Mouse (Mus musculus) midbrain, postnatal 0 days (tissue): ENCODE data around the gene Sulf2. TPM values are rescaled to one million over a fixed set of nuclear protein-coding genes. Genes with fewer than 3 reads are reported as not detected.

Source experiments
- ATAC-seq: fragments of 200-750 bp; cut with Nextera tagmentation; 2 replicates; pipeline ENCODE4 v1.8.0; 2017; ENCODE audit warnings: moderate number of reproducible peaks, mild to moderate bottlenecking, moderate TSS enrichment, moderate library complexity; ENCODE audit not compliant: low FRiP score
- DNase-seq: peaks from one replicate; pipeline ENCODE4 v3.0.0-alpha.2; 2015; ENCODE audit warnings: low spot score
- H3K27ac ChIP-seq: fragments of 300-500 bp; sonication (generic); 2 replicates; pipeline ENCODE4 v1.5.1; 2014; ENCODE audit warnings: low read depth, mild to moderate bottlenecking, low read length, mixed read lengths
- H3K27me3 ChIP-seq: fragments of 300-500 bp; sonication (generic); 2 replicates; pipeline ENCODE4 v1.6.1; 2014; ENCODE audit warnings: low read length, control low read depth, mixed read lengths; ENCODE audit not compliant: insufficient read depth
- H3K36me3 ChIP-seq: fragments of 300-500 bp; sonication (generic); 2 replicates; pipeline ENCODE4 v1.6.1; 2014; ENCODE audit warnings: low read length, control low read depth, mixed read lengths; ENCODE audit not compliant: insufficient read depth
- H3K4me1 ChIP-seq: fragments of 300-500 bp; sonication (generic); 2 replicates; pipeline ENCODE4 v1.6.1; 2014; ENCODE audit warnings: mild to moderate bottlenecking, control low read depth, antibody characterized with exemption, low read length, mixed read lengths; ENCODE audit not compliant: insufficient read depth
- H3K4me2 ChIP-seq: fragments of 300-500 bp; sonication (generic); 2 replicates; pipeline ENCODE4 v1.6.1; 2014; ENCODE audit warnings: low read depth, mild to moderate bottlenecking, low read length, mixed read lengths; ENCODE audit not compliant: poor library complexity, severe bottlenecking
- H3K4me3 ChIP-seq: fragments of 300-500 bp; sonication (generic); 2 replicates; pipeline ENCODE4 v1.5.1; 2014; ENCODE audit warnings: low read depth, mild to moderate bottlenecking, low read length, moderate library complexity
- H3K9ac ChIP-seq: fragments of 300-500 bp; sonication (generic); replicated peaks from 2 replicates; pipeline ENCODE4 v1.6.1; 2014; ENCODE audit warnings: mild to moderate bottlenecking, low read length, moderate library complexity, mixed read lengths; ENCODE audit not compliant: poor library complexity, severe bottlenecking
- H3K9me3 ChIP-seq: fragments of 300-500 bp; sonication (generic); 2 replicates; pipeline ENCODE4 v1.6.1; 2016; ENCODE audit warnings: low read length, control low read depth
- CTCF ChIP-seq: IDR thresholded peaks from 2 replicates; pipeline ENCODE4 v1.5.1; 2016; ENCODE audit warnings: antibody characterized with exemption, mild to moderate bottlenecking
- WGBS: fragments of 180-500 bp; shearing (Covaris S2); extraction: QIAGEN DNeasy Blood & Tissue Kit; methylation state at CpG from one replicate; pipeline ENCODE4 v1.1.7; 2014; 5-methylcytosine and 5-hydroxymethylcytosine counted together
- polyA plus RNA-seq: library from polyadenylated mRNA; unstranded; fragments of >200 nt; fragmentation: Nextera tagmentation; extraction: Ambion mirVana; gene quantifications from 2 replicates; pipeline ENCODE4 v1.2.1, GENCODE M21; 2015
- total RNA-seq: library from RNA; depleted of rRNA; stranded (reverse); fragments of >200 nt; gene quantifications from 2 replicates; pipeline ENCODE4 v1.2.3, GENCODE M21; 2014

Gene Sulf2
- total and polyA plus RNA-seq, 2 experiments from 2014 or later, result 99.6 to 127 TPM

GRCm38 (mm10) chr2:166083542-166084031 is 71.9 kb downstream of the Sulf2 start:
- no peak for TF ChIP-seq CTCF
- no peak for DNase-seq
- no peak overlapping the region for H3K9ac ChIP-seq

GRCm38 (mm10) chr2:166082661-166083060 is 72.8 kb downstream of the Sulf2 start:
- H3K27me3 ChIP-seq, result no peaks in the 10 kb centered on the region

More at GRCm38 (mm10) chr2:166083542-166084031, 71.9 kb downstream of the Sulf2 start:
- 69% methylated on average over 9 of the region's 9 CpGs for WGBS
- Histone ChIP-seq H3K4me1 (no peaks in the 10 kb centered on the region), H3K36me3 (peaks cover 20% of the 10 kb centered on the region), H3K4me2 (no peak overlapping the region), H3K4me3 (no peak overlapping the region), H3K9me3 (no peaks in the 10 kb centered on the region), H3K27me3 (no peaks in the 10 kb centered on the region), H3K27ac (no peak overlapping the region)
- no peak for ATAC-seq

GRCm38 (mm10) chr2:166082193-166082592 is 73.3 kb downstream of the Sulf2 start:
- peak; percentile 82 for TF ChIP-seq CTCF
- DNase-seq (peak; percentile 69), ATAC-seq (no peak)
- Histone ChIP-seq H3K27ac (no peak overlapping the region), H3K9ac (no peak overlapping the region), H3K4me1 (no peaks in the 10 kb centered on the region), H3K36me3 (peaks cover 26% of the 10 kb centered on the region), H3K27me3 (no peaks in the 10 kb centered on the region), H3K4me3 (no peak overlapping the region), H3K4me2 (no peak overlapping the region), H3K9me3 (no peaks in the 10 kb centered on the region)
- WGBS, result 66% methylated on average over 5 of the region's 5 CpGs

More at GRCm38 (mm10) chr2:166082661-166083060, 72.8 kb downstream of the Sulf2 start:
- Histone ChIP-seq H3K9ac (no peak overlapping the region), H3K9me3 (no peaks in the 10 kb centered on the region), H3K4me1 (no peaks in the 10 kb centered on the region), H3K27ac (no peak overlapping the region), H3K36me3 (peaks cover 26% of the 10 kb centered on the region), H3K4me3 (no peak overlapping the region), H3K4me2 (no peak overlapping the region)
- ATAC-seq (no peak), DNase-seq (no peak)
- WGBS, result 83% methylated on average over 10 of the region's 10 CpGs
- TF ChIP-seq CTCF, result no peak

GRCm38 (mm10) chr2:166080967-166081750 is 74.3 kb downstream of the Sulf2 start:
- no peaks in the 10 kb centered on the region for H3K4me1 ChIP-seq
- DNase-seq (no peak), ATAC-seq (no peak)
- no peak overlapping the region for H3K27ac ChIP-seq
- H3K27me3 ChIP-seq, result no peaks in the 10 kb centered on the region
- WGBS, result 87% methylated on average over 21 of the region's 21 CpGs
- H3K9ac ChIP-seq, result no peak overlapping the region
- no peak for TF ChIP-seq CTCF
- H3K4me2 ChIP-seq, result no peak overlapping the region
- H3K9me3 ChIP-seq, result no peaks in the 10 kb centered on the region
- no peak overlapping the region for H3K4me3 ChIP-seq
- peaks cover 20% of the 10 kb centered on the region for H3K36me3 ChIP-seq

- H3K4me3 ChIP-seq, result no peak overlapping the region
- TF ChIP-seq CTCF, result no peak
- no peak overlapping the region for H3K27ac ChIP-seq
- H3K4me2 ChIP-seq, result no peak overlapping the region
- ATAC-seq (no peak), DNase-seq (peak; percentile 50)
- no peaks in the 10 kb centered on the region for H3K9me3 ChIP-seq
- no peaks in the 10 kb centered on the region for H3K27me3 ChIP-seq
- WGBS, result 57% methylated on average over 17 of the region's 17 CpGs
- no peak overlapping the region for H3K9ac ChIP-seq
- H3K4me1 ChIP-seq, result no peaks in the 10 kb centered on the region
- H3K36me3 ChIP-seq, result peaks cover 11% of the 10 kb centered on the region
Measured at GRCm38 (mm10) chr2:166079961-166080885, 75.2 kb downstream of the Sulf2 start.
